Mouse (Mus musculus): ENCODE measurements around the gene Cuta.

DNA sequence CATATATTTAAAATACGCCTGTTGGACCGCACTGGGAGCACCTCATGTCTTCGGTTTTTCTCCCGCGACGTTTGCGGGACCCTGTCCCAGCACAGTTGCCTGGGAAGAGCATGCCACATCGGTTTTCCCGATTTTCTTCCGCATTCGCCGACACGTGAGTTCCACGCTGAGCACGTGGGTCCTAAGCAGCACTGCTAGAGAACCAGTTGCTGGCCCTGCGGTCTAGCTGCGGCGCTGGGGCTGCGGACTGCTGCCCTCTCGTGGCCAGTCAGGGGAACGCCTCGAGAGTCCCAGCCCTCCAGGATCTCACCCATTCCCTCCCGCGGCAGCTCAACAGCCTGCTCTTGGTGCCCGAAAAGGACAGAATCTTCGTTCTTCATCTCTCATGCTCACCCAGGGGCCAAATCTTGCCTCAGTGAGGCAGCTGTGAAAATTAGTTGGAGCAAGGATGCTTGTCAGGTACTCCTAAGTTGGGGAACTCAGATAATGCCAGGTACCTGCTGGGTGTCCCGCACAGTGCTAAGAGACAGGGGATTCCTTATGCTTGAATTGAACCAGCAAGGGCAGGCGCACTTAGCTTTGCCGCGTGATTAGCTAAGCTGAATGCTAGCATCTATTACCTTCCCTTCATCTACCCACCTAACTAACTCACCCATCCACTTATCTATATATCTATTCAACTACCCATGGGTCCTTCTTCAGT, 53.2 kb downstream of the Cuta start:
- TF ChIP-seq CTCF (IDR thresholded peaks at IDR 0.05; ENCODE audit: insufficient read depth, low read depth, low read length): peak; percentile 91
- TF ChIP-seq POLR2A (IDR thresholded peaks at IDR 0.05; ENCODE audit: insufficient read depth, low read depth, low read length): no peak
